Mouse (Mus musculus) ovary, postnatal 14 days (tissue): ENCODE measurements around the gene Lgals4.

ENCODE experiments used
- DNase-seq: peaks from one replicate; pipeline ENCODE4 v3.0.0; 2022; ENCODE audit warnings: low spot score

Gene Lgals4

GRCm38 (mm10) chr7:28833723-28834347 lies at the start of gene Lgals4:
Gene Lgals4 (plus strand): TSS chr7:28833854.
- DNase-seq: no peak

GRCm38 (mm10) chr7:28785161-28785560 lies 48.5 kb upstream of the Lgals4 start:
- no peak for DNase-seq

- no peak for DNase-seq
Measured at GRCm38 (mm10) chr7:28787884-28788283, 45.8 kb upstream of the Lgals4 start.

- no peak for DNase-seq
Measured at GRCm38 (mm10) chr7:28788307-28789195, 45.1 kb upstream of the Lgals4 start, which contains the start of gene Rinl. Gene Rinl (plus strand): TSS chr7:28788969.

- no peak for DNase-seq
Measured at GRCm38 (mm10) chr7:28789235-28789634, 44.4 kb upstream of the Lgals4 start.

- no peak for DNase-seq
Measured at GRCm38 (mm10) chr7:28790066-28790806, 43.4 kb upstream of the Lgals4 start.

- DNase-seq: no peak
Measured at GRCm38 (mm10) chr7:28791706-28792105, 41.9 kb upstream of the Lgals4 start.

GRCm38 (mm10) chr7:28792391-28793185 lies 41.1 kb upstream of the Lgals4 start:
- no peak for DNase-seq

- DNase-seq: no peak
Measured at GRCm38 (mm10) chr7:28793834-28794233, 39.8 kb upstream of the Lgals4 start.

- DNase-seq: no peak
Measured at GRCm38 (mm10) chr7:28794496-28794895, 39.2 kb upstream of the Lgals4 start.

GRCm38 (mm10) chr7:28795832-28796231 lies 37.8 kb upstream of the Lgals4 start:
- DNase-seq: no peak

GRCm38 (mm10) chr7:28796562-28796975 lies 37.1 kb upstream of the Lgals4 start:
- peak; percentile 77 for DNase-seq

- no peak for DNase-seq
Measured at GRCm38 (mm10) chr7:28799994-28800393, 33.7 kb upstream of the Lgals4 start.

GRCm38 (mm10) chr7:28801451-28801850 lies 32.2 kb upstream of the Lgals4 start:
- DNase-seq: no peak

GRCm38 (mm10) chr7:28801901-28802670 lies 31.6 kb upstream of the Lgals4 start:
- DNase-seq: peak; percentile 44

- DNase-seq: no peak
Measured at GRCm38 (mm10) chr7:28802846-28803588, 30.6 kb upstream of the Lgals4 start.

- DNase-seq: no peak
Measured at GRCm38 (mm10) chr7:28803756-28804155, 29.9 kb upstream of the Lgals4 start.

- no peak for DNase-seq
Measured at GRCm38 (mm10) chr7:28806869-28807268, 26.8 kb upstream of the Lgals4 start.

GRCm38 (mm10) chr7:28807641-28808220 lies 25.9 kb upstream of the Lgals4 start:
- DNase-seq: no peak
